Mouse (Mus musculus): ENCODE data around the gene Pde9a.

GRCm38 (mm10) chr17:31503936-31504335, 117.9 kb downstream of the Pde9a start:
- TF ChIP-seq CTCF (IDR thresholded peaks at IDR 0.05; ENCODE audit: insufficient read depth, low read length): no peak
- TF ChIP-seq POLR2A (IDR thresholded peaks at IDR 0.05; ENCODE audit: borderline replicate concordance, extremely low read depth, low read depth, low read length): no peak

Data from lung, adult 2 months (tissue).